Mouse (Mus musculus) erythroblast, embryonic 14.5 days (primary cell): ENCODE data around the gene Lgmn.

ENCODE experiments used
- GATA1 ChIP-seq: IDR thresholded peaks from 2 replicates; pipeline ENCODE4 v1.6.1; 2012; ENCODE audit warnings: low read length, inconsistent platforms, mixed read lengths
- TAL1 ChIP-seq: IDR thresholded peaks from 3 replicates; pipeline ENCODE4 v1.6.1; 2012; ENCODE audit warnings: low read length, inconsistent platforms, mixed read lengths

GRCm38 (mm10) chr12:102416391-102416837 lies 23.2 kb downstream of the Lgmn start:
- TF ChIP-seq TAL1 (no peak), GATA1 (no peak)
